Mouse (Mus musculus): ENCODE measurements around the gene Pepd.

GRCm38 (mm10) chr7:35037408-35037807 is 125.2 kb downstream of the Pepd start:
- no peak for TF ChIP-seq GATA1 (IDR thresholded peaks at IDR 0.05; ENCODE audit: low read length)
- no peak for TF ChIP-seq TAL1 (IDR thresholded peaks at IDR 0.05; ENCODE audit: low read length)
